Mouse (Mus musculus) stomach, postnatal 0 days (tissue): ENCODE results near the gene Cdk5rap2. TPM values are rescaled to one million over a fixed set of nuclear protein-coding genes. Genes with fewer than 3 reads are reported as not detected.

Experiments
- ATAC-seq: fragments of 200-750 bp; cut with Nextera tagmentation; 2 replicates; pipeline ENCODE4 v1.8.0; 2017; ENCODE audit not compliant: low FRiP score, low TSS enrichment
- DNase-seq: peaks from one replicate; pipeline ENCODE4 v3.0.0-alpha.2; 2016; ENCODE audit warnings: low spot score
- H3K27ac ChIP-seq: fragments of 300-500 bp; sonication (generic); replicated peaks from 2 replicates; pipeline ENCODE4 v1.5.1; 2014; ENCODE audit warnings: mild to moderate bottlenecking, control low read depth
- H3K27me3 ChIP-seq: fragments of 300-500 bp; sonication (generic); 2 replicates; pipeline ENCODE4 v1.6.1; 2014; ENCODE audit warnings: low read length; ENCODE audit not compliant: control insufficient read depth, insufficient read depth
- H3K36me3 ChIP-seq: fragments of 300-500 bp; sonication (generic); 2 replicates; pipeline ENCODE4 v1.6.1; 2014; ENCODE audit warnings: low read length, mixed read lengths; ENCODE audit not compliant: control insufficient read depth, insufficient read depth
- H3K4me1 ChIP-seq: fragments of 300-500 bp; sonication (generic); replicated peaks from 2 replicates; pipeline ENCODE4 v1.6.1; 2014; ENCODE audit warnings: antibody characterized with exemption; ENCODE audit not compliant: control insufficient read depth, insufficient read depth
- H3K4me2 ChIP-seq: fragments of 300-500 bp; sonication (generic); replicated peaks from 2 replicates; pipeline ENCODE4 v1.6.1; 2014; ENCODE audit warnings: low read depth, mild to moderate bottlenecking, control low read depth, moderate library complexity
- H3K4me3 ChIP-seq: fragments of 300-500 bp; sonication (generic); 2 replicates; pipeline ENCODE4 v1.5.1; 2014; ENCODE audit warnings: low read depth, low read length, control low read depth
- H3K9ac ChIP-seq: fragments of 300-500 bp; sonication (generic); 2 replicates; pipeline ENCODE4 v1.6.1; 2014; ENCODE audit warnings: mild to moderate bottlenecking, low read length, control low read depth, mixed read lengths
- H3K9me3 ChIP-seq: fragments of 300-500 bp; sonication (generic); 2 replicates; pipeline ENCODE4 v1.6.1; 2016; ENCODE audit warnings: low read length; ENCODE audit not compliant: control insufficient read depth
- CTCF ChIP-seq: IDR thresholded peaks from 2 replicates; pipeline ENCODE4 v1.5.1; 2016; ENCODE audit warnings: antibody characterized with exemption, low read depth, mild to moderate bottlenecking, moderate library complexity
- EP300 ChIP-seq: optimal IDR thresholded peaks from 2 replicates; pipeline ENCODE3; 2016; ENCODE audit warnings: antibody characterized with exemption
- WGBS: fragments of 180-500 bp; shearing (Covaris S2); extraction: QIAGEN DNeasy Blood & Tissue Kit; methylation state at CpG from one replicate; pipeline ENCODE4 v1.1.7; 2014; 5-methylcytosine and 5-hydroxymethylcytosine counted together
- polyA plus RNA-seq: library from polyadenylated mRNA; unstranded; fragments of >200 nt; fragmentation: Nextera tagmentation; extraction: Ambion mirVana; gene quantifications from 2 replicates; pipeline ENCODE4 v1.2.1, GENCODE M21; 2015

The Cdk5rap2 gene
- polyA plus RNA-seq, 1 experiment from 2014 or later: 5.1 TPM

- Histone ChIP-seq H3K27ac (no peak overlapping the region), H3K4me3 (no peak overlapping the region), H3K9me3 (no peaks in the 10 kb centered on the region), H3K4me2 (no peak overlapping the region), H3K27me3 (no peaks in the 10 kb centered on the region), H3K36me3 (no peaks in the 10 kb centered on the region; the same call in 1 of the 2 replicates), H3K4me1 (no peaks in the 10 kb centered on the region), H3K9ac (no peak overlapping the region)
- TF ChIP-seq EP300 (no peak), CTCF (no peak)
- no peak for ATAC-seq
- DNase-seq: no peak
- WGBS: 46% methylated on average over 11 of the region's 11 CpGs
Observed at GRCm38 (mm10) chr4:70335444-70336144, 74.6 kb downstream of the Cdk5rap2 start.

GRCm38 (mm10) chr4:70334995-70335394 is 75.2 kb downstream of the Cdk5rap2 start:
- H3K4me2 ChIP-seq: no peak overlapping the region
- 50% methylated on average over 4 of the region's 4 CpGs for WGBS
- TF ChIP-seq EP300 (no peak), CTCF (no peak)
- no peak overlapping the region for H3K27ac ChIP-seq
- ATAC-seq: no peak
- no peak overlapping the region for H3K4me3 ChIP-seq
- DNase-seq: no peak
- no peak overlapping the region for H3K9ac ChIP-seq
- H3K4me1 ChIP-seq: no peaks in the 10 kb centered on the region
- no peaks in the 10 kb centered on the region for H3K27me3 ChIP-seq
- no peaks in the 10 kb centered on the region for H3K9me3 ChIP-seq
- H3K36me3 ChIP-seq: no peaks in the 10 kb centered on the region; the same call in 1 of the 2 replicates

GRCm38 (mm10) chr4:70332981-70333380 is 77.3 kb downstream of the Cdk5rap2 start:
- no peaks in the 10 kb centered on the region for H3K9me3 ChIP-seq
- no peak overlapping the region for H3K4me2 ChIP-seq
- no peaks in the 10 kb centered on the region for H3K4me1 ChIP-seq
- H3K9ac ChIP-seq: no peak overlapping the region
- WGBS: 88% methylated on average over 6 of the region's 6 CpGs
- ATAC-seq (no peak), DNase-seq (no peak)
- no peaks in the 10 kb centered on the region; the same call in 1 of the 2 replicates for H3K36me3 ChIP-seq
- H3K27ac ChIP-seq: no peak overlapping the region
- H3K27me3 ChIP-seq: no peaks in the 10 kb centered on the region
- TF ChIP-seq CTCF: no peak
- no peak for TF ChIP-seq EP300
- no peak overlapping the region for H3K4me3 ChIP-seq

GRCm38 (mm10) chr4:70332576-70332975 is 77.7 kb downstream of the Cdk5rap2 start:
- DNase-seq (no peak), ATAC-seq (no peak)
- TF ChIP-seq EP300 (no peak), CTCF (no peak)
- H3K9ac ChIP-seq: no peak overlapping the region
- H3K27me3 ChIP-seq: no peaks in the 10 kb centered on the region
- no peaks in the 10 kb centered on the region; the same call in 1 of the 2 replicates for H3K36me3 ChIP-seq
- no peaks in the 10 kb centered on the region for H3K4me1 ChIP-seq
- no peak overlapping the region for H3K4me2 ChIP-seq
- WGBS: 78% methylated on average over 7 of the region's 7 CpGs
- no peak overlapping the region for H3K27ac ChIP-seq
- H3K4me3 ChIP-seq: no peak overlapping the region
- H3K9me3 ChIP-seq: no peaks in the 10 kb centered on the region

- WGBS: 65% methylated on average over 6 of the region's 6 CpGs
Observed at GRCm38 (mm10) chr4:70331181-70331580, 79.1 kb downstream of the Cdk5rap2 start.

GRCm38 (mm10) chr4:70328033-70328432 is 82.2 kb downstream of the Cdk5rap2 start:
- TF ChIP-seq EP300: no peak
- TF ChIP-seq CTCF: no peak
- no peak overlapping the region for H3K4me2 ChIP-seq
- no peaks in the 10 kb centered on the region; the same call in 1 of the 2 replicates for H3K36me3 ChIP-seq
- ATAC-seq: no peak
- no peak overlapping the region for H3K27ac ChIP-seq
- no peaks in the 10 kb centered on the region for H3K4me1 ChIP-seq
- H3K27me3 ChIP-seq: no peaks in the 10 kb centered on the region
- no peak overlapping the region for H3K9ac ChIP-seq
- no peak overlapping the region for H3K4me3 ChIP-seq
- no peaks in the 10 kb centered on the region for H3K9me3 ChIP-seq
- DNase-seq: no peak
- 89% methylated on average over 9 of the region's 9 CpGs for WGBS

More at GRCm38 (mm10) chr4:70331181-70331580, 79.1 kb downstream of the Cdk5rap2 start:
- no peaks in the 10 kb centered on the region for H3K27me3 ChIP-seq
- H3K4me3 ChIP-seq: no peak overlapping the region
- TF ChIP-seq EP300: no peak
- no peak for TF ChIP-seq CTCF
- no peaks in the 10 kb centered on the region for H3K4me1 ChIP-seq
- no peaks in the 10 kb centered on the region for H3K9me3 ChIP-seq
- ATAC-seq: no peak
- no peak overlapping the region for H3K27ac ChIP-seq
- H3K36me3 ChIP-seq: no peaks in the 10 kb centered on the region; the same call in 1 of the 2 replicates
- H3K4me2 ChIP-seq: no peak overlapping the region
- no peak overlapping the region for H3K9ac ChIP-seq
- DNase-seq: no peak
